Mouse (Mus musculus) bone marrow, adult 2 months (tissue): ENCODE results near the gene Get4. TPM values are rescaled to one million over a fixed set of nuclear protein-coding genes. Genes with fewer than 3 reads are reported as not detected.
A peak's percentile ranks its signal among the peaks of the same experiment; 100 is the strongest.

ENCODE experiments used
- H3K27ac ChIP-seq: fragments of 200-500 bp; 2 replicates; pipeline ENCODE4 v1.5.1; 2012; ENCODE audit warnings: low read depth, mild to moderate bottlenecking, control low read depth, inconsistent platforms, low read length; ENCODE audit not compliant: control insufficient read depth, poor library complexity, insufficient read depth
- H3K4me1 ChIP-seq: fragments of 200-500 bp; 2 replicates; pipeline ENCODE4 v1.6.1; 2011; ENCODE audit warnings: low read length; ENCODE audit not compliant: control insufficient read depth, insufficient read depth
- H3K4me3 ChIP-seq: fragments of 200-500 bp; replicated peaks from 2 replicates; pipeline ENCODE3; 2011; ENCODE audit warnings: mild to moderate bottlenecking, low read depth, low read length, control low read depth; ENCODE audit not compliant: control insufficient read depth
- CTCF ChIP-seq: fragments of 200-500 bp; IDR thresholded peaks from 2 replicates; pipeline ENCODE4 v1.5.1; 2011; ENCODE audit warnings: low read length, control low read depth; ENCODE audit not compliant: control insufficient read depth, insufficient read depth
- POLR2A ChIP-seq: fragments of 200-500 bp; IDR thresholded peaks from 2 replicates; pipeline ENCODE4 v1.6.1; 2011; ENCODE audit warnings: low read depth, mild to moderate bottlenecking, control low read depth, low read length, borderline replicate concordance; ENCODE audit not compliant: control insufficient read depth
- WGBS: fragments of 180-500 bp; shearing (Covaris S2); methylation state at CpG from one replicate; pipeline ENCODE4 v1.1.7; 2018; 5-methylcytosine and 5-hydroxymethylcytosine counted together
- polyA plus RNA-seq: library from polyadenylated mRNA; stranded (reverse); fragments of >200 nt; gene quantifications from 2 replicates; pipeline ENCODE4 v1.2.4, GENCODE M21; 2011; ENCODE audit warnings: low replicate concordance; ENCODE audit not compliant: missing spikeins, insufficient read depth, insufficient read length

Gene Get4
- polyA plus RNA-seq, 1 experiment = 60.2 TPM

DNA sequence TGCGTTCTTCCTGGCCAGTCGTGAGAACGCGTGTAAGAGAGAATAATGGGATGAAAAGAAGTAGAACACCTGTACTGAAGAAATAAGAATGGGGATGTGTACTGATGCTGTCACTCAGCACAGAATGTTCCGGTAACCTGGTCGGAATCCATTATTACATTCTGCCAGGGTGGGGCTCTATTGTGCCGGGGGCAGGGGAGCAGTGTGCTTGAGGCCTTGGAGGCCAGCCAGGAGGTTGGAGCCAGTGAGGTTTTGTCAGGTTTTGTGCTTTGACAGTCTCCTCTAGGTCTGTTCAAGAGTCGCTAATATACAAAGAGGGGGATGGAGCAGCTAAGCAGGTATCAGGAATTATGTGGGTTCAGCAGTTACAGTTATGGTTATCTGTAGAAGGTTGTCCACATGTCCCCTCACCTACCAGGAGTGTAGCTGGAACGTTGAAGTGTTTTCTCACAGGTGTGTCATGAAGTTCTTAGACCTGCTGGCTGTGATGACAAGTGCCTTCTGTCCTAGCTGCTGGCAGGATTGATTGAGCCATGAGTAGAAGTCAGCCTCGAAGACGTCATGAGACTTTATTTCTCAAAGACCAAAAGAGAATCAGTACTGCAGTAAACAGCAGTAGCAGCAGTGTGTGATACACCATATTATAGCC lies 40.3 kb upstream of the Get4 start:
- TF ChIP-seq POLR2A = no peak
- no peak for TF ChIP-seq CTCF
- 88% methylated on average over 11 of the region's 11 CpGs for WGBS
- H3K4me3 ChIP-seq = no peak overlapping the region

DNA sequence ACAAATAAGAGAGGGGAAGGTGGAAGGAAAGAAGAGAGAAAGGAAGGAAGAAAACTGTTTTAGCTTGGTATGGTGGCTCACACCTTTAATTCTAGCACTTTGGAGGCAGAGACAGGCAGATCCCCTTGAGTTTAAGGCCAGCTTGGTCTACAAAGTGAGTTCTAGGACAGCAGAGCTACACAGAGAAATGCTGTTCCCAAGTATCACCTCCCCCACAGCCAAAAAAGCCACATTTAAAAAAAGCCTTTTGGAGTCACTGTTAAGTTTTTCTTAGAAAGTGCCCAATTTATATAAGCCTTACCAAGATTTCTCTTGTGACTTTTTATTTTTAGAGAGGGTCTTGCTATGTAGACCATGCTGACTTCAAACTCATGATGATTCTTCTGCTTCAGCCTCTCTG lies 37.8 kb upstream of the Get4 start:
- Histone ChIP-seq H3K4me1 (no peaks in the 10 kb centered on the region; the same call in 1 of the 2 replicates), H3K4me3 (no peak overlapping the region), H3K27ac (no peak overlapping the region)
- TF ChIP-seq POLR2A (no peak), CTCF (no peak)

More for the DNA sequence above, 40.3 kb upstream of the Get4 start:
- H3K27ac ChIP-seq = no peak overlapping the region
- no peaks in the 10 kb centered on the region; the same call in none of the 2 replicates for H3K4me1 ChIP-seq

DNA sequence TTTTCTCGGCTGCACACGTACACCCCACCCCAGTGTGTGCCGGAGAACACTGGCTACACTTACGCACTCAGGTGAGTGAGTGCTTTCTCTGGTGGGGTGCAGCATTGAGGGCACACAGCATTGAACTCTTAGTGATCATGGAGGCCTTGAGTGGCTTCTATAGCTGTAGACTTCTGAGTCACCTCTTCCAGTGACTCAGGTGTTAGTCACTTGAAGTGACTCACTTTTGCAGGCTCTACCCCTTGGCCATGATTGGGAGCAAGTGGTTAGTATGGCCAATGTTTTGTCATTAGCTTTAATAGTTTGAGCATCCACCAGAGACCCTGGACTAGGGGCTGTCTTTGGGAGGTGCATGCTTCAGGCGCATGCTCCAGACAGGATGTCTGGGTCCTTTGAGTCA lies 36.9 kb upstream of the Get4 start:
- Histone ChIP-seq H3K4me1 (no peaks in the 10 kb centered on the region; the same call in 1 of the 2 replicates), H3K4me3 (no peak overlapping the region), H3K27ac (no peak overlapping the region)
- 94% methylated on average over 5 of the region's 5 CpGs for WGBS
- TF ChIP-seq CTCF (no peak), POLR2A (no peak)

DNA sequence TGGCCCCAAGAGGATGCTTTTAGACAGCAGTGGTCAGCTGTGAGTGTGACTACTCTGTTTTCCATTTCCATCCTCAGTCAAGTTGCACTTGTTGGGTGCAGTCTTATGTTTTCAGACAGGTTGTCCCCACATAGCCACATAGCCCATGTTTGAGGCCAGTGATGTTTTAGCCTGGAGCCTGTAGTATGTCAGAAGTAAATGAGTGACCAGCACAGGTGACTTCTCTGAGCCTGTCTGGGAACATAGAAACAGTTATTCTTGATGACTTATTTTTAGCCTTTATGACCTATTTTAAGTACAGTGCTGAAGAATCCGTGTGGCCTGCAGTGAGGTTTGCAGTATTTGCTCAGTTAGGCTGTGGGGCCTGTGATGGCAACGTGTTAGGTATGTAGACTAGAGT lies 36.0 kb upstream of the Get4 start:
- H3K27ac ChIP-seq = no peak overlapping the region
- 89% methylated on average over 2 of the region's 2 CpGs for WGBS
- no peaks in the 10 kb centered on the region; the same call in 1 of the 2 replicates for H3K4me1 ChIP-seq
- TF ChIP-seq CTCF = no peak
- no peak for TF ChIP-seq POLR2A
- no peak overlapping the region for H3K4me3 ChIP-seq

DNA sequence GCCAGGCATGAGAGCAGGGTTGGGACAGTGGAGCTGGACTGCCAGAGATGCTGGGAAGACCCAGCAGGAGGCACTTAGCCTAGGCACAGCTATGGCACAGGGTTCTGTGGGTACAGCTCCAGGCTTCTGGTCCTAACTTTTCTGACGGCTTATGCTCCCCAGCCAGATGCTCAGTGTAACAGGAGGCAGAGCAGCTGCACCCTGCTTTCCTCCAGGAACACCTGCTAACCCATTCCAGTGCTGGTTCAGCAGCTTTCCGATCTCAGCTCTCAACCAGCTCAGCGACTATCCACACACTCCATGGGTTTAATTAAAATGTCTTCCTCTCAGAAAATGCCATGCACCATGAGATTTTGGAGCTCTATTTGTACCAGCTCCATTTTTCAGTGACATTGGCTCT lies 35.4 kb upstream of the Get4 start:
- 91% methylated on average over 3 of the region's 3 CpGs for WGBS

DNA sequence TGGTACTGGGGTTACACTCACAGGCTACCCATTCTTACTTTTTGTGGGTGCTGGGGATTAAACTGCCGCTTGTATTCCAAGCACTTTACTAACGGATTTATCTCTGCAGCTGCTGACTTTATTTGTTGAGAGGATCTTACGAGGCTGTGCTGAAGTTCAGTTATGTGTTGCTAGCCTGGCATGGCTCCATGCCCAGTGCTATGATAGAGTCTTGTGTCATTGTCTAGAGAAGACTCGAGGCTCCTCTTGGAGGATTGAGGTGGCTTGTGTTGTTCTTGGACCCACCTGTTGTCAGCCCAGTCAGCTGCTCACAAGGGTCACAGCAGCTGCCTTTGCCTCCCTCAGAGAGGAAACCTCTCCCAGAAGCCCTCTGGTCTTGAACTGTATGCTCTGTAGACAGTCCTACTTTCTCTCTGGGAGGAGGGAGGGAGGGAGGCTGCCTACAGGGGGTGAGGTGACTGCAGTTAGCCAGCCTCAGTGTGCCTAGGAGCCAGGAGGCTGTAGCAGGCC lies 32.1 kb upstream of the Get4 start:
- no peaks in the 10 kb centered on the region; the same call in 1 of the 2 replicates for H3K4me1 ChIP-seq
- TF ChIP-seq POLR2A (no peak), CTCF (no peak)
- no peak overlapping the region for H3K4me3 ChIP-seq
- WGBS = 78% methylated on average over 4 of the region's 4 CpGs
- 0 out of 2 replicates have a peak overlapping the region, but pooled peaks have one; percentile 10 for H3K27ac ChIP-seq

More for the DNA sequence above, 35.4 kb upstream of the Get4 start:
- H3K27ac ChIP-seq = no peak overlapping the region
- no peak overlapping the region for H3K4me3 ChIP-seq
- H3K4me1 ChIP-seq = no peaks in the 10 kb centered on the region; the same call in 1 of the 2 replicates
- TF ChIP-seq POLR2A (no peak), CTCF (no peak)

DNA sequence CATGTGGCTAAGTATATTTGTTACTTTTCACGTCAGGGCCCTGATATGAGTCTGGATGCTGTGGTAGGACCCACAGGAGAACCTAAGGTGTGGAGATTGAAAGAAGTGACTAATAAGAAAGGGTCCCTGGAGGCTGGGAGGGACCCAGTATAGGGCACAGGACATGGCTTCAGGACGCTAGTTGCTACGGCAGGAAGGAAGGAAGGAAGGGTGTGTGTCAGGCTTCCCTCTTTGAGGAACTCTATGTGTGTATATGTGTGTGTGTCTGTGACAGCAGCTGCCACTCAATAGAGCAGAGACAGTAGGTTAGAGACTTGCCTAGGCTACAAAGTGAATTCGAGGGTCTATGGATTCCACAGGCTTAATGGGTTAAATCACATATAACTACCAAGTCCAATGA lies 31.5 kb upstream of the Get4 start:
- 60% methylated on average over 4 of the region's 4 CpGs for WGBS
- Histone ChIP-seq H3K27ac (no peak overlapping the region), H3K4me1 (no peaks in the 10 kb centered on the region; the same call in 1 of the 2 replicates), H3K4me3 (no peak overlapping the region)
- TF ChIP-seq POLR2A (no peak), CTCF (no peak)

DNA sequence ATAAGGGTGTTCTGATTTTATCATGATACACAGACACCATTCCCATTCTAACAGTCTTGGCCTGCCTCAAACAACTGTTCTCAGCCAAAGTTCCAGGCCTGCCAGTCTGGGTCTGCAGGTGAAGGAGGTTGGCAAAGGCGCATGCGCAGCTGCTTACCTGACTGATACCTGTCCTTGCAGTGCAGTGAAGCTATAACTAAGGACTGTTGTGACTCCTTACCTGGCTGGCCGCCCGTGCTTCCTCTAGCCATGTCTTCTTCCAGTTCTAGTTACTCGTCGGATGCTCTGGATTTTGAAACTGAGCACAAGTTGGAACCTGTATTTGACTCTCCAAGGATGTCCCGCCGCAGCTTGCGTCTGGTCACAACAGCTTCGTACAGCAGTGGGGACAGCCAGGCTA lies 28.8 kb upstream of the Get4 start:
- no peak for TF ChIP-seq POLR2A
- no peak for TF ChIP-seq CTCF
- 95% methylated on average over 10 of the region's 10 CpGs for WGBS
- Histone ChIP-seq H3K4me1 (no peaks in the 10 kb centered on the region), H3K27ac (no peak overlapping the region), H3K4me3 (no peak overlapping the region)
